Mouse (Mus musculus) monocyte, adult 2 months (primary cell): ENCODE measurements around the gene Ppp1r12b.

Source experiments
- DNase-seq, 2 experiments: peaks; one replicate each; pipeline ENCODE4 v3.0.0; 2022; ENCODE audit warnings: low spot score in 2 of 2, low read depth in 1 of 2

The Ppp1r12b gene

GRCm38 (mm10) chr1:134942898-134943297, 12.8 kb downstream of the Ppp1r12b start:
- DNase-seq, result no peak

- DNase-seq, result no peak
Observed at GRCm38 (mm10) chr1:134940863-134941262, 14.9 kb downstream of the Ppp1r12b start.

GRCm38 (mm10) chr1:134938233-134938632, 17.5 kb downstream of the Ppp1r12b start:
- DNase-seq, result no peak

GRCm38 (mm10) chr1:134936335-134936734, 19.4 kb downstream of the Ppp1r12b start:
- no peak for DNase-seq

- DNase-seq, result no peak
Observed at GRCm38 (mm10) chr1:134932431-134932830, 23.3 kb downstream of the Ppp1r12b start.

GRCm38 (mm10) chr1:134919010-134919409, 36.7 kb downstream of the Ppp1r12b start:
- no peak for DNase-seq

- DNase-seq, result no peak
Observed at GRCm38 (mm10) chr1:134915421-134915820, 40.3 kb downstream of the Ppp1r12b start.

GRCm38 (mm10) chr1:134913535-134913934, 42.2 kb downstream of the Ppp1r12b start:
- no peak for DNase-seq

- DNase-seq, result no peak
Observed at GRCm38 (mm10) chr1:134911892-134912291, 43.9 kb downstream of the Ppp1r12b start.

- DNase-seq, result no peak
Observed at GRCm38 (mm10) chr1:134910037-134910436, 45.7 kb downstream of the Ppp1r12b start.

- DNase-seq, result no peak
Observed at GRCm38 (mm10) chr1:134909442-134909841, 46.3 kb downstream of the Ppp1r12b start.

- no peak for DNase-seq
Observed at GRCm38 (mm10) chr1:134902051-134902619, 53.6 kb downstream of the Ppp1r12b start.

GRCm38 (mm10) chr1:134896008-134896407, 59.7 kb downstream of the Ppp1r12b start:
- no peak for DNase-seq

GRCm38 (mm10) chr1:134894803-134895202, 60.9 kb downstream of the Ppp1r12b start:
- no peak for DNase-seq

- DNase-seq, result no peak
Observed at GRCm38 (mm10) chr1:134891916-134892315, 63.8 kb downstream of the Ppp1r12b start.

GRCm38 (mm10) chr1:134889629-134890028, 66.1 kb downstream of the Ppp1r12b start:
- DNase-seq, result no peak

GRCm38 (mm10) chr1:134875800-134876199, 79.9 kb downstream of the Ppp1r12b start:
- no peak for DNase-seq

GRCm38 (mm10) chr1:134872678-134873077, 83.1 kb downstream of the Ppp1r12b start:
- DNase-seq, result no peak

GRCm38 (mm10) chr1:134866426-134866825, 89.3 kb downstream of the Ppp1r12b start:
- DNase-seq, result no peak

- no peak for DNase-seq
Observed at GRCm38 (mm10) chr1:134865552-134865951, 90.2 kb downstream of the Ppp1r12b start.

- DNase-seq, result no peak
Observed at GRCm38 (mm10) chr1:134860538-134860937, 95.2 kb downstream of the Ppp1r12b start.

- no peak for DNase-seq
Observed at GRCm38 (mm10) chr1:134858344-134859053, 97.2 kb downstream of the Ppp1r12b start.
